Mouse (Mus musculus) testis, postnatal 10 days (tissue): ENCODE results near the gene Slc9a3r2.

Source experiments
- DNase-seq: peaks from one replicate; pipeline ENCODE4 v3.0.0; 2021; ENCODE audit warnings: low spot score

The Slc9a3r2 gene

GRCm38 (mm10) chr17:24636781-24637481 lies 13.2 kb downstream of the Slc9a3r2 start:
- no peak for DNase-seq

- no peak for DNase-seq
Observed at GRCm38 (mm10) chr17:24635694-24636093, 14.4 kb downstream of the Slc9a3r2 start.

- no peak for DNase-seq
Observed at GRCm38 (mm10) chr17:24635024-24635423, 15.1 kb downstream of the Slc9a3r2 start.

GRCm38 (mm10) chr17:24633831-24634230 lies 16.3 kb downstream of the Slc9a3r2 start:
- no peak for DNase-seq

GRCm38 (mm10) chr17:24632813-24633449 lies 17.2 kb downstream of the Slc9a3r2 start:
- peak; percentile 85 for DNase-seq

GRCm38 (mm10) chr17:24632167-24632812 lies 17.8 kb downstream of the Slc9a3r2 start, which contains the start of the genes Tsc2 and Nthl1:
TSS of gene Tsc2 (minus strand) at chr17:24632630.
TSS of gene Nthl1 (plus strand) at chr17:24632680.
- peak; percentile 86 for DNase-seq

GRCm38 (mm10) chr17:24630072-24630471 lies 20.1 kb downstream of the Slc9a3r2 start:
- DNase-seq: no peak

- peak; percentile 85 for DNase-seq
Observed at GRCm38 (mm10) chr17:24628646-24629045, 21.5 kb downstream of the Slc9a3r2 start.

- no peak for DNase-seq
Observed at GRCm38 (mm10) chr17:24625472-24625871, 24.7 kb downstream of the Slc9a3r2 start.

GRCm38 (mm10) chr17:24617561-24618194 lies 32.4 kb downstream of the Slc9a3r2 start:
- DNase-seq: no peak

GRCm38 (mm10) chr17:24610711-24611110 lies 39.4 kb downstream of the Slc9a3r2 start:
- DNase-seq: no peak

GRCm38 (mm10) chr17:24608874-24609273 lies 41.3 kb downstream of the Slc9a3r2 start:
- DNase-seq: no peak

- DNase-seq: no peak
Observed at GRCm38 (mm10) chr17:24608370-24608769, 41.8 kb downstream of the Slc9a3r2 start.

- DNase-seq: no peak
Observed at GRCm38 (mm10) chr17:24604557-24604956, 45.6 kb downstream of the Slc9a3r2 start.

GRCm38 (mm10) chr17:24603961-24604360 lies 46.2 kb downstream of the Slc9a3r2 start:
- no peak for DNase-seq

GRCm38 (mm10) chr17:24600502-24600901 lies 49.6 kb downstream of the Slc9a3r2 start:
- DNase-seq: no peak

GRCm38 (mm10) chr17:24597989-24598388 lies 52.1 kb downstream of the Slc9a3r2 start:
- no peak for DNase-seq

- DNase-seq: no peak
Observed at GRCm38 (mm10) chr17:24596471-24597183, 53.5 kb downstream of the Slc9a3r2 start.

- no peak for DNase-seq
Observed at GRCm38 (mm10) chr17:24596073-24596466, 54.1 kb downstream of the Slc9a3r2 start.

GRCm38 (mm10) chr17:24595126-24596072 lies 54.7 kb downstream of the Slc9a3r2 start:
- DNase-seq: peak; percentile 59
